Mouse (Mus musculus) embryonic facial prominence, embryonic 11.5 days (tissue): ENCODE measurements around the gene Spen. TPM values are rescaled to one million over a fixed set of nuclear protein-coding genes. Genes with fewer than 3 reads are reported as not detected.

Experiments used
- ATAC-seq: fragments of 200-750 bp; cut with Nextera tagmentation; replicated peaks from 2 replicates; pipeline ENCODE4 v1.8.0; 2017; ENCODE audit warnings: low read depth; ENCODE audit not compliant: insufficient number of reproducible peaks, low FRiP score, low TSS enrichment
- DNase-seq: peaks from one replicate; pipeline ENCODE4 v3.0.0-alpha.2; 2015; ENCODE audit warnings: low spot score
- H3K27ac ChIP-seq: fragments of 300-500 bp; sonication (generic); replicated peaks from 2 replicates; pipeline ENCODE4 v1.5.1; 2014; ENCODE audit warnings: mild to moderate bottlenecking, low read depth, low read length, control low read depth
- H3K27me3 ChIP-seq: fragments of 300-500 bp; sonication (generic); 2 replicates; pipeline ENCODE4 v1.6.1; 2014; ENCODE audit warnings: mild to moderate bottlenecking, low read length, moderate library complexity, mixed read lengths; ENCODE audit not compliant: control insufficient read depth, insufficient read depth
- H3K36me3 ChIP-seq: fragments of 300-500 bp; sonication (generic); replicated peaks from 2 replicates; pipeline ENCODE4 v1.6.1; 2014; ENCODE audit warnings: low read depth, mild to moderate bottlenecking, low read length, moderate library complexity, mixed read lengths; ENCODE audit not compliant: control insufficient read depth, insufficient read depth
- H3K4me1 ChIP-seq: fragments of 300-500 bp; sonication (generic); 2 replicates; pipeline ENCODE4 v1.6.1; 2014; ENCODE audit warnings: low read length, mixed read lengths; ENCODE audit not compliant: control insufficient read depth, insufficient read depth
- H3K4me2 ChIP-seq: fragments of 300-500 bp; sonication (generic); 2 replicates; pipeline ENCODE4 v1.6.1; 2014; ENCODE audit warnings: low read depth, mild to moderate bottlenecking, control low read depth, low read length, moderate library complexity
- H3K4me3 ChIP-seq: fragments of 300-500 bp; sonication (generic); 2 replicates; pipeline ENCODE4 v1.5.1; 2014; ENCODE audit warnings: low read depth, low read length, control low read depth
- H3K9ac ChIP-seq: fragments of 300-500 bp; sonication (generic); replicated peaks from 2 replicates; pipeline ENCODE4 v1.6.1; 2014; ENCODE audit warnings: mild to moderate bottlenecking, control low read depth, low read length
- H3K9me3 ChIP-seq: fragments of 300-500 bp; sonication (generic); replicated peaks from 2 replicates; pipeline ENCODE4 v1.6.1; 2016; ENCODE audit warnings: mild to moderate bottlenecking, low read length, inconsistent platforms, mixed read lengths; ENCODE audit not compliant: control insufficient read depth
- WGBS: fragments of 180-500 bp; shearing (Covaris S2); extraction: QIAGEN DNeasy Blood & Tissue Kit; methylation state at CpG from one replicate; pipeline ENCODE4 v1.1.7; 2014; 5-methylcytosine and 5-hydroxymethylcytosine counted together
- polyA plus RNA-seq: library from polyadenylated mRNA; unstranded; fragments of >200 nt; fragmentation: Nextera tagmentation; extraction: Ambion mirVana; gene quantifications from 2 replicates; pipeline ENCODE4 v1.2.1, GENCODE M21; 2014

The Spen gene
- polyA plus RNA-seq, 1 experiment from 2014 or later, result 11.0 TPM

GRCm38 (mm10) chr4:141545071-141545742 lies 6.8 kb upstream of the Spen start:
- Histone ChIP-seq H3K9ac (peak overlapping the region; percentile 77), H3K4me1 (no peaks in the 10 kb centered on the region), H3K27ac (peak overlapping the region; percentile 99), H3K27me3 (no peaks in the 10 kb centered on the region), H3K9me3 (no peaks in the 10 kb centered on the region), H3K4me2 (peak overlapping the region; percentile 83), H3K36me3 (no peaks in the 10 kb centered on the region), H3K4me3 (peak overlapping the region; percentile 75)
- peak; percentile 62 for DNase-seq
- under 1% methylated on average over 45 of the region's 45 CpGs for WGBS
- ATAC-seq, result peak; percentile 64

- no peak for DNase-seq
- Histone ChIP-seq H3K27me3 (no peaks in the 10 kb centered on the region), H3K4me2 (no peak overlapping the region; the same call in 1 of the 2 replicates), H3K9me3 (no peaks in the 10 kb centered on the region), H3K36me3 (no peaks in the 10 kb centered on the region), H3K9ac (no peak overlapping the region), H3K4me3 (no peak overlapping the region; the same call in 1 of the 2 replicates), H3K27ac (no peak overlapping the region), H3K4me1 (no peaks in the 10 kb centered on the region)
- ATAC-seq, result no peak
- WGBS, result 47% methylated on average over 2 of the region's 2 CpGs
Measured at GRCm38 (mm10) chr4:141544536-141544935, 6.1 kb upstream of the Spen start.

GRCm38 (mm10) chr4:141543593-141543992 lies 5.2 kb upstream of the Spen start:
- Histone ChIP-seq H3K27ac (no peak overlapping the region), H3K9me3 (no peaks in the 10 kb centered on the region), H3K4me3 (no peak overlapping the region), H3K36me3 (no peaks in the 10 kb centered on the region), H3K4me1 (no peaks in the 10 kb centered on the region), H3K9ac (no peak overlapping the region), H3K27me3 (no peaks in the 10 kb centered on the region), H3K4me2 (no peak overlapping the region)
- ATAC-seq, result no peak
- WGBS, result 74% methylated on average over 3 of the region's 3 CpGs
- no peak for DNase-seq

- ATAC-seq, result no peak
- Histone ChIP-seq H3K9me3 (no peaks in the 10 kb centered on the region), H3K4me1 (no peaks in the 10 kb centered on the region), H3K27me3 (no peaks in the 10 kb centered on the region), H3K4me3 (no peak overlapping the region), H3K36me3 (no peaks in the 10 kb centered on the region), H3K9ac (no peak overlapping the region), H3K4me2 (no peak overlapping the region), H3K27ac (no peak overlapping the region)
- WGBS, result 42% methylated on average over 7 of the region's 7 CpGs
- no peak for DNase-seq
Measured at GRCm38 (mm10) chr4:141541851-141542250, 3.5 kb upstream of the Spen start.

- ATAC-seq (no peak), DNase-seq (no peak)
- 62% methylated on average over 3 of the region's 3 CpGs for WGBS
- Histone ChIP-seq H3K4me3 (no peak overlapping the region), H3K36me3 (no peaks in the 10 kb centered on the region), H3K4me1 (no peaks in the 10 kb centered on the region), H3K9me3 (no peaks in the 10 kb centered on the region), H3K4me2 (no peak overlapping the region), H3K9ac (no peak overlapping the region), H3K27ac (no peak overlapping the region), H3K27me3 (no peaks in the 10 kb centered on the region)
Measured at GRCm38 (mm10) chr4:141540844-141541243, 2.4 kb upstream of the Spen start.

GRCm38 (mm10) chr4:141539213-141539767 lies 893 bp upstream of the Spen start:
- ATAC-seq (no peak), DNase-seq (no peak)
- peak overlapping the region; percentile 92 for H3K9ac ChIP-seq
- no peaks in the 10 kb centered on the region for H3K9me3 ChIP-seq
- H3K4me3 ChIP-seq, result peak overlapping the region; percentile 94
- peak overlapping the region; percentile 32 for H3K4me2 ChIP-seq
- no peaks in the 10 kb centered on the region for H3K36me3 ChIP-seq
- no peaks in the 10 kb centered on the region for H3K27me3 ChIP-seq
- 49% methylated on average over 12 of the region's 12 CpGs for WGBS
- no peaks in the 10 kb centered on the region for H3K4me1 ChIP-seq
- H3K27ac ChIP-seq, result peak overlapping the region; percentile 94

- no peaks in the 10 kb centered on the region for H3K36me3 ChIP-seq
- H3K4me2 ChIP-seq, result peak overlapping the region; percentile 96
- peak overlapping the region; percentile 94 for H3K27ac ChIP-seq
- H3K27me3 ChIP-seq, result no peaks in the 10 kb centered on the region
- WGBS, result under 1% methylated on average over 85 of the region's 101 CpGs
- no peaks in the 10 kb centered on the region for H3K9me3 ChIP-seq
- ATAC-seq (no peak), DNase-seq (peak; percentile 39)
- peak overlapping the region; percentile 94 for H3K4me3 ChIP-seq
- no peaks in the 10 kb centered on the region for H3K4me1 ChIP-seq
- H3K9ac ChIP-seq, result peak overlapping the region; percentile 92
Measured at GRCm38 (mm10) chr4:141537706-141538407, 540 bp downstream of the Spen start.

- WGBS, result under 1% methylated on average over 14 of the region's 14 CpGs
- peak overlapping the region; percentile 92 for H3K9ac ChIP-seq
Measured at GRCm38 (mm10) chr4:141537226-141537610, 1.2 kb downstream of the Spen start.

More at GRCm38 (mm10) chr4:141537226-141537610, 1.2 kb downstream of the Spen start:
- no peak for ATAC-seq
- Histone ChIP-seq H3K4me2 (peak overlapping the region; percentile 96), H3K4me1 (no peaks in the 10 kb centered on the region), H3K36me3 (no peaks in the 10 kb centered on the region), H3K9me3 (no peaks in the 10 kb centered on the region), H3K27me3 (no peaks in the 10 kb centered on the region), H3K27ac (peak overlapping the region; percentile 94), H3K4me3 (peak overlapping the region; percentile 94)
- DNase-seq, result no peak
